Mouse (Mus musculus) left cerebral cortex, postnatal 25 days (tissue): ENCODE data around the gene Myocd. TPM values are rescaled to one million over a fixed set of nuclear protein-coding genes. Genes with fewer than 3 reads are reported as not detected.

ENCODE experiments used
- DNase-seq, 2 experiments: peaks; one replicate each; pipeline ENCODE4 v3.0.0; 2022; ENCODE audit warnings: low spot score in 2 of 2, mixed read lengths in 1 of 2
- intact Hi-C: fragments of 180-260 bp; cut with DNase I; formaldehyde crosslinking; loops from one replicate; pipeline ENCODE4 v1.15.1; 2025
- total RNA-seq, 2 experiments: library from RNA; stranded (reverse); gene quantifications; 2 replicates each; pipeline ENCODE4 v1.2.3; 2021

Gene Myocd
- total RNA-seq, 2 experiments from 2014 or later = 0.53 to 0.85 TPM

DNA sequence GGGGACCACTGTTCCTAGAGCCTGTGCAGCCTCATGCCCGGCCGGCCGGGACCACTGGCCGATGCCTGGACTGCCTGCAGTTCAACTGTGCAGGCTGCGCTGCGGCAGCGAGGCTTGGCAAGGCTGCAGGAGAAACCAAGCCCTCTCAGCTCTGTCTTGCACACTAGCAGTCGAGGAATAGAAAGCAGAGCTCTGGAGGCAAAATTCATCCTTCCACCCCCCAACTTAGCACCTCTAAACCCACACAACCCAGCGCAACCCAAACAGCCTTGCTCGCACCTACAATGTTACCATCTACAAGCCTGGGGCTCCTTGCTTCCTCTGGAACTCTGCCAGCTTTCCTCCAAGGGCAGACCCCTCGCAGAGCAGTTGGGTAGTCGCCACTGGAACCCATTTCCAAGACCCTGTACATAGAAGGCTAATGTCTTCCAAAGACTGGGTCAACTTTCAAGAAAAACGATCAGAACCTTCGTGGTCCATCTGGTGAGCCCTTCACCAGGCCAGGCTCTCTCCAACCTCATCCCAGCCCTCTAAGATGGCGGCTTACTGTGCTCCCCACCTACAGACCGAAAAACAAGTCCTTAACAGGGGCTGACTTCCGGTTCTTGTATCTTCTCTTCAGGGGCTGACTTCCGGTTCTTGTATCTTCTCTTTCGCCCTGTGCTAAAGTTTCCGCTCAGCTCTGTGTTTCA, 111.7 kb downstream of the Myocd start:
- intact Hi-C loops = loop anchor here (5.0 kb wide), 1 partner anchor 56 kb away; no protein-coding TSS in a partner anchor
- peak in 1 of 2 experiments; percentile 72 for DNase-seq

DNA sequence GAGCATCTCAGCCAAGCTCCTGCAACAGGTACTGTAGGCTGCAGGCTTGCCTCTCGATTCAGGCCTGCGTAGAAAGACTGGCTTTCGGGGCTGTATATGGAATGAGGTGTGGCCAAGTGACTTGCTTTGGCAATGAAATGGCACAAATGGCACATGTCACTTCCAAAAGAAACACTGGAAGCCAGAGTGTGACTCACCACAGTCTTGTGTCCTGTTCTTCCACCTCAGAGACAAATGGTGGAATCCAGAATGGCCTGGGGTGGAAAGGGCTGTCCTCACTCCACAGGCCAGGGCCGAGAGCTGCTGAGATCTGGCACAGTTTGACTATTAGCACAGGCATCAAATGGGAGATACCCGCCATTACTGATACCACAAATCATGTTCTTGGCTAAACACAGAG, 116.8 kb downstream of the Myocd start:
- DNase-seq = no peak
- intact Hi-C loops = no loop called here

- DNase-seq = no peak
- intact Hi-C loops = no loop called here
These were observed 121.3 kb downstream of the Myocd start for GRCm38 (mm10) chr11:65148441-65148840.

- DNase-seq = peak in 1 of 2 experiments; percentile 55
- intact Hi-C loops = no loop called here
These were observed 126.9 kb downstream of the Myocd start for GRCm38 (mm10) chr11:65142838-65143417.

- no peak for DNase-seq
- intact Hi-C loops = loop anchor here (5.0 kb wide), 1 partner anchor 82 kb away; no protein-coding TSS in a partner anchor
These were observed 130.8 kb downstream of the Myocd start for GRCm38 (mm10) chr11:65139030-65139429.

DNA sequence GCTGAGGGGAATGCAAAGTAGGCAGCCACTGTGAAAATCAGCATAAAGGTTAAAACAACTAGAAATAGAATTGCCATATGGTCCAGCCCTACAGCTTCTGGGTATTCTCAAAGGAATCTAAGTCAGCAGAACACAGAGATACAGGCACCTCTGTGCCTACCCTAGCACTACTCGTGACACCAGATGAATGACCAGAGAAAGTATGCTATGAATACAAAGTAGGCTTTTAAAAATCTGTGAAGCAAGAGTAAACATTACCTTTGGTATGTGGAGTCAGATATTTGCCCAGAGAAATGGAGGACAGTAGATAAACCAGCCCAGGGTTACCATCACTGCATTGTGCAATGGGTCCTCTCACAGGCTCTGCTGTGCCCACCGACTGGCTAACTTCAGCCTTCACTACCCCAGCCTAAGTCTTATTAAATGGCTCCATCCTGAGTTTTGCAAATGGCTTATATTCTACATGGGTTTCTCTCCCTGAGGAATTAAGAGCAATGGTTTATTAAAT, 132.6 kb downstream of the Myocd start:
- intact Hi-C loops = loop anchor here (1.0 to 5.0 kb wide), 2 partner anchors 24 to 80 kb away; no protein-coding TSS in a partner anchor
- DNase-seq = peak in 1 of 2 experiments; percentile 50

DNA sequence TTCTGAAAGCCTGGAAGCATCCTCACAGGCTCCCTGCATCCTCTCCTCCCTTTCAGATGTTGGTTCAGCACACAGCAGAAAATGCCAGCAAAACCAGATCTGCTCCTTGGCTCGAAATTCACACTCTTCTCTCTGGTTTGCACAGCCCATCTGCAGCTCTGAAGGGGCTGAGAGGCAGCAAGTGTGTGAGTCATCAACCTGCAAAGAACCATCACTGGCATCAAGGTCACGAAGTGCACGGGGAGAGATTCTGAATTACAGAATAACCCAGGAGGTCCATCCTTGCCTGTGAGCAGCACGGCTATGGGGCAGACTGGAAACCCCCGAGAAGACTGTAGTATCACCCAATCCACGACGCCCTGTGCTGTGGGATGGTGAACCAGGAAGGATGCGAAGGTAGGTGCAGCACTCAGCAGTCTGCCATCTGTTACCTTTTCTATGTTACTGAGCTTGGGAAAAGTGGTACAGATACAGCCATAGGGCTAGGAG, 134.5 kb downstream of the Myocd start:
- peak; percentile 62 to 84 for DNase-seq
- intact Hi-C loops = loop anchor here (5.0 kb wide), 1 partner anchor 78 kb away; no protein-coding TSS in a partner anchor

DNA sequence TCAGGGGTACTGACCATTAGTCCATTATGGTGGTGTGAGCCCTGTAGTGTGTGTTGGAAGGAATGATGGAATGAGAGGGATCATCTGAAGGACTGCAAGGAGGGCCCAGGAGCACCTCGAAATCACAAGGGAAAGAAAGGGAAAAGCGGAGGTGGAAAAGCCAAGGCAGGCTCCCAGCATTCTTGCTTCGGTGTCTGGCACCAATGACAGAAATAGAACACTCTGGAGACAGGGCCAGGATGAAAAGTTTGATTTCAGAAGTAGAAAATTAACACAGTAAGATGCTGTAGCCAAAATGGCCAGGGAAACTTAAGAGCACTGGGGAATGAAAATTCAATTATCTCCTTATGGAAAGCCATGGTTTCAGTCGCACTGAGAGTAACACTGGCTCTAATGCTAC, 136.1 kb downstream of the Myocd start:
- intact Hi-C loops = no loop called here
- peak in 1 of 2 experiments; percentile 66 for DNase-seq

DNA sequence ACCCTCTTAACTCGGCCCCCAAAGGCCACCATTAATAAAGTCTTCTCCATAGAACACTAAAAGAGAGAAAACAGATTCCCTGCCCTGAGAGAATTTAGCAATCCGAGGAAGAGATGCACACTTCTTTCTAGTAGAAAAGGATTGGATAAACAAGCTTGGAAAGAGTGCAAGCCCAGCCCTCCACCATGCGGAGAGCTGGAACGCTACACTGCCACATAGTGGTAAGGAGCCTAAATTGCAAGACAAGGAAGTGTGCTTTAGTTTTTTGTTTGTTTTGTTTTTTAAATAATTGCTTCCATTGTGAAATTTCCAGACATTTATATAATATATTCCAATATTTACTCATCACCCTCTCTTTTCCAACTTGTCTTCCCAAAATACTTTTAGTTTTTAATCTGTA, 140.7 kb downstream of the Myocd start:
- no peak for DNase-seq
- intact Hi-C loops = no loop called here

- no peak for DNase-seq
These were observed 141.1 kb downstream of the Myocd start for GRCm38 (mm10) chr11:65128666-65129065.

DNA sequence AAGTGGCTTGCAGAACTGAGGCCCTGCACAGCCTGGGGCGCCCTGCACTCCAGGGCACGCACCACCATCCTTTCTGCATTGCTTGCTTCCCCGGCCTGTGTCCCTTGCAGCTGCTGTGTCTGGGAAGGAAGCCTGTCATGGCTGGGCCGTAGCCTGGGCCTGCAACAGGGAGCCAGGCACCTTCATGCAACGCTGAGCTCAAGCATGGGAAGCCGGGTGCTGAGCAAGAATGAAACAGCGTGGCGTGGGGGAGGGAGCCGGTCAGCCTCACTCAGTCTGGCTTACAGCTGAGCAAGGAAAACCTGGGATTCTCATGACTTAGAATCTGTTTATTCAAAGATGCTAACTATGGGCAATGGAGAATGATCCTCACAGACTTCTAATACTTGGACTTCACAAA, 143.2 kb downstream of the Myocd start:
- DNase-seq = peak; percentile 62 to 74
- intact Hi-C loops = no loop called here

More at GRCm38 (mm10) chr11:65128666-65129065, 141.1 kb downstream of the Myocd start:
- intact Hi-C loops = no loop called here

Other genes starting within 250 kb of the Myocd start
- gene 1700086D15Rik, start 110.1 kb downstream of the Myocd start, total RNA-seq = 1 to 10 TPM; 2.7 to 4.5 TPM
- gene Arhgap44, start 107.0 kb downstream of the Myocd start, total RNA-seq = 100 to 1,000 TPM; 148 to 149 TPM